Mouse (Mus musculus): Measurements from ENCODE around the gene Gm8104. TPM values are rescaled to one million over a fixed set of nuclear protein-coding genes. Genes with fewer than 3 reads are reported as not detected.

Gene Gm8104
- polyA plus RNA-seq (2012; rRNA removed): not detected in 2 replicates

DNA sequence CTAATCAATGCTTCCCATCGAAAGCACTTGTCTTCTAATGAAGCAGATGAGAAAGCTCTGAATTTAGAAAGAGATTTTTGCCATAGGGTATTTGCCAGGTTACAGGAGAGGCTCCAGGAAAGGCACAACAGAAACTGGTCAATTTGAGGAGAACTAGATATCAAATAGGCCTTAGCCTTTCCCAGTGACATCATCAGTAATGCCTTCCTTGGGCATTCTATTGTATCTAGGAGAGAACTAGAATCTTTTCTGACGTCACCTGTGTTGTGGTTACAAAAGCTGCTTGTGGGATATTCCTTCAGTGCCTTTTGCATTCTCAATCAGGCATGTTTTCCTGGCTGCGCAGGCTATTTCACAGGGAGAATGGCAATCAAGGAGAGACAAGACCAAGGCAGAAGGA lies at the start of gene Gm8104:
Gene Gm8104, plus strand, starts transcription at position 301 of the 400 bp plus-strand sequence.

DNA sequence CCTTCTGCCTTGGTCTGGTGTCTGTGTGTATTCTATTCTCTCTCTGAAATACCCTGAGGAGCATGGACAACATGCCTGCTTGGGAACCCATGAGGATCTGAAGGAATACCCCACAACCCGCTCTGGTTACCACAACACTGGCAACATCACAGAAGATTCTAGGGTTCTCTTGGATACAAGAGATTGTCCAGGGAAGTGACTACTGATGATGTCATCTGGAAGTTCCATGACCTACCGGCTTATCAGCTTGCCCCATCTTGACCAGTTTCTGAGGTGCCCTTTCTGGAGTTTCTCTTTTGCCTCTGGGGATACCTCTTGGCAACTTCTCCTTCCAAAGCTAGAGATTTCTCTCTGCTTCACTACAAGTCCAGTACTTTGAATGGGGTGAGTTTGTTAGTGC lies 23.9 kb upstream of the Gm8104 start, which contains the start of gene Gm8094:
Gene Gm8094, minus strand, starts transcription at position 101 of the 400 bp plus-strand sequence.

Other genes starting within 250 kb of the Gm8104 start
- gene Gm21977, start 247.1 kb upstream of the Gm8104 start, polyA plus RNA-seq (2012; rRNA removed): not detected in 2 replicates
- not detected in 2 replicates for gene Gm8082, start 107.0 kb upstream of the Gm8104 start, polyA plus RNA-seq (2012; rRNA removed)
- not detected in 2 replicates for gene Gm10376, start 85.0 kb upstream of the Gm8104 start, polyA plus RNA-seq (2012; rRNA removed)
- not detected in 2 replicates for gene Gm8094, start 24.0 kb upstream of the Gm8104 start, polyA plus RNA-seq (2012; rRNA removed)
- not detected in 2 replicates for gene Gm7233, start 79.3 kb downstream of the Gm8104 start, polyA plus RNA-seq (2012; rRNA removed)
- gene Gm8122, start 134.7 kb downstream of the Gm8104 start, polyA plus RNA-seq (2012; rRNA removed): not detected in 2 replicates
- not detected in 2 replicates for gene Gm8126, start 158.0 kb downstream of the Gm8104 start, polyA plus RNA-seq (2012; rRNA removed)
- gene Gm9732, start 174.4 kb downstream of the Gm8104 start, polyA plus RNA-seq (2012; rRNA removed): not detected in 2 replicates
- gene Gm8127, start 193.2 kb downstream of the Gm8104 start, polyA plus RNA-seq (2012; rRNA removed): not detected in 2 replicates
- not detected in 2 replicates for gene 1700001F09Rik, start 247.2 kb downstream of the Gm8104 start, polyA plus RNA-seq (2012; rRNA removed)